Mouse (Mus musculus) right cerebral cortex, adult 2 months (tissue): ENCODE results near the gene Ppp1r12c.
A peak's percentile ranks its signal among the peaks of the same experiment; 100 is the strongest.

Experiments
- DNase-seq, 2 experiments: peaks; one replicate each; pipeline ENCODE4 v3.0.0; 2021 to 2022; ENCODE audit warnings: low spot score in 2 of 2

The Ppp1r12c gene

DNA sequence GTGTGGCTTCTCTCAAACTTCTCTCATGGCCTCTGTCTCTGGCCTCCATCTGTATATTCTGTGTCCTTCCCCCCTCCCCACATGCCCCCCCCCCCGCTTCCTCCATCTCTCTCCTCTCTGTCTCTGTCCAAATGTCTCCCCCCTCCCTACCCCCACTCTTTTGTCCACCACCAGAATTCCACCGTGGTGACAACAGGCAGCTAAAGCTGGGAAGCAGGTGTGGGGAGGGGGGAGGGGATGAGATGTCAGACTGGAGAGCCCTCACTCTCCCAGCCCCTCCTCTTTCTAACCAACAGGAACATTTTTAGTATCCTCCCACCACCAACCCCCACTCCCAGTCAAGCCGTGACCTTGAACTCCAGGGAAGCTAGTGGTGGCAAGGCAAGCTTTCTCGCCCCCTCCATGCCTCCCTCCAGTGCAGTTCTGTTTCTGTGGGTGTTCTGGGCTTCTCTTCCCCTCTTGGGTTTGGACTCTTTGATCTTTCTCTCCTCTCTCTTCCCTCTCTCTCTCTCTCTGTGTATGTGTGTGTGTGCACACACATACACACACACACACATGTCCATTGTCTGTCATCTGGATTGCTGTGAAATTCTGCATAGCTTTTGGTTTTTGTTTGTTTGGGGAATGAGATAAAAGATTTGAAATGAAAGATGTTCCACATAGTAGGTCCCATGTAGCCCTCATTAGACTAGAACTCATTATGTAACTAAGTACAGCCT, 15.0 kb upstream of the Ppp1r12c start, which contains the start of gene Tnnt1:
TSS of gene Tnnt1 (minus strand) at position 51 of the 719 bp plus-strand sequence.
- no peak for DNase-seq

DNA sequence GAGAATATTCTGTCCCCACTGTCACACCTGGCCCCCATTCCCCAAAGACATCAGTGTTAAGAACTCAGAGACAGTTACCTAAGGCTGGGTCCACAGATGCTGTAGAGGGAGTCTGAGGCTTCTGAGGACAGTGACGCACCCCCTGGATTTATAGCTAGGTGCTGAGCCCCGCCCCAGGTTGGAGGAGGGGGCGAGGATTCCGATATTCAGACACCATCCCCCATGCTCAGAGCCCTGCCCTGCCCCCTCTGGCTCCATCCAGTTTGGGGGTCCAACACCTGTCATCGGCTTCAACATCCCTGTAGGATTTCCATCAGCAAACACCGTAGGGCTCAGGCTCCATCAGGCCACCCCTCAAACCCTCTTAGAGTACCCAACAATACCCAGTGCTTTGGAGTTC, 14.4 kb upstream of the Ppp1r12c start:
- no peak for DNase-seq

DNA sequence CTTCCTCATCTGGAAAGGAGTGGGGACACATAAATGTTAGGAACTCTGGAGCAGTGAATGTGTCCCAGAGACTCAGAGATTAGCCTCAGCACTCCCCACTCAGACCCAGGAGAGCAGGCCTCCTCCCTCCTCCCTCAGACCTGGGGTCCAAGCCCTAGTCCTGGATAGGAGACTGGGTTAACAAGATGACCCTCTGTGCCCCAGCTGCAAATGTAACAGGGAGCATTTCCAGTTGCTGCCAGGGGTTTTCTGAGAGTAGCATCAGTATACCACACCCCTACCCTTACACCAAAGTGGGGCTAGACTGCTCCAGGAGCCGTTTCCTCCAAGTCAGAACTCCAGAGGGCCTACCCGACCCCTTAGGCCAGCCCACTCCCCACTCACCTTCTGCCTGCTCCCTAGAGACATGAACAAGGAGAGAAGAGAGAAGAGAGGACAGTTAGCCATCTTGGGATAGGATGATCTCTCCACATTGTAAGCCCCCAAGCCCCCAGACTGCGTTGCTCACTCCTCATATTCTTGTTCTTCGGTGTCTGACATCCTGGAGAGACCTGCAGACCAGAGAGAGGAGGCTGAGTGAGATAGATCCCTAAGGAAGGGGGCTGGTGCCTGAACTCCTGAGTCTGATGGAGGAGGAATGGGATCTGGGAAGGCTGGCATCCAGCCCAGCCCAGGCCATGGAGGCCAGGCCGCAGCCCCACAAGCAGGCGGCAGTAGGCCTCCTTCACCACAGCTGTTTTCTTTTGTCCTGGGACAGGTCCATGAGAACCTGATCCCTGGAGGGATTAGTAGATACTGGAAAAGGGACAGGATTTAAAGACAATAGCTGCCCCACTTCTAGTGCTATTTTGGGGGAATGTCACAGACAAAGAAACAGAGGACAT, 12.6 kb upstream of the Ppp1r12c start:
- no peak for DNase-seq

DNA sequence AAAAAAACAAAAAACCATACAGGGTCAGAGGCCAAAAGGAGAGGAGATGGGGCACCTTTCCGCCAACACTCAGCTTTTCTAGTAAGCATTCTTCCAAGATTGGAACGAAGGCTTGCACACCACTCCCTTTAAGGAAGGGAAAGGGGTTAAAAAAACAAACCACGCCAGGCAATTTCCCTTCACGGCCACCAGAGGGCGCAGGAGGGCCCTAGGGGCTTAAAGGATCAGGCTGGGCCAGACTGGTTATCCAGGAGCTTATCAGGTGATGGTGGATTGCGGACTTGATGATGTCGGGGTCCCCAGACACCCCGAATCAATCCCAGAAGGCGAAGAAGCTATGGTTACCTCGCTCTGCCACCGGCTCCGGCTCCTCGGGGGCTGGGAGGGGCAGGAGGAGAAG, 11.8 kb upstream of the Ppp1r12c start:
- DNase-seq, result peak in 1 of 2 experiments; percentile 23

DNA sequence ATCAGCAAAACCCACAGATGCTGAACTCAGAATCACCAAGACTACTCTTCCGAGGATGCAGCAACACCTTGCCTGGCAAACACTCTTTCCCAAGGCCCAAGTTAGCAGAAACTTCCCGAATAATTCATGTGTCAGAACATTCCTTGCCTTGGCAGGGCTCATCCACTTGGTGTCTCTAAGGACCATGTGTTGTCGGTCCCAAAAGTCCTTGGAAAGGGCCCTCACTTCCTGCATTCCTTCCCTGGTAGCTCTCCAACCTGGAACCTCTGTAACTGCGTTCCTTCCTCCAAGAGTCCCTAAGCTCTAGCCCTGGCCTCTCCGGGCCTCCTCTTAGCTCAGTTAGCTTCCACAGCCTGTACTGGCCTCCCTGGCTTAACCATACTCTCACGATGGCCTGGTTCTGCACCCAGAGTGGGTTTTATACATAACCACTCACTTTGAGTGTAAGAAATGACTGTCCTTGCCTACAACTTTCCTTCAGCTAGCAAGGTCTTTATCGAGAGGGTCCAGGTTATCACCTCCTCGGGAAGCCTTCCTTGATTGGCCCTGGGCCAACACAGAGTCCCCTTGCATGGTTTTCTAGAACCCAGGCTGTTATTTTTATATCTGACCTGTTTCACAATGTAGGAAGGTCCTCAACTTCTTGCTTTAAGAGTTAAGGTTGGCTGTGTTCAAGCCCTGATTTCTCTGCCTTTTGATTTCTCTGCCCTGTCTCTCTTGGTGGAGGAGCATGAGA, 10.2 kb upstream of the Ppp1r12c start:
- DNase-seq, result no peak

DNA sequence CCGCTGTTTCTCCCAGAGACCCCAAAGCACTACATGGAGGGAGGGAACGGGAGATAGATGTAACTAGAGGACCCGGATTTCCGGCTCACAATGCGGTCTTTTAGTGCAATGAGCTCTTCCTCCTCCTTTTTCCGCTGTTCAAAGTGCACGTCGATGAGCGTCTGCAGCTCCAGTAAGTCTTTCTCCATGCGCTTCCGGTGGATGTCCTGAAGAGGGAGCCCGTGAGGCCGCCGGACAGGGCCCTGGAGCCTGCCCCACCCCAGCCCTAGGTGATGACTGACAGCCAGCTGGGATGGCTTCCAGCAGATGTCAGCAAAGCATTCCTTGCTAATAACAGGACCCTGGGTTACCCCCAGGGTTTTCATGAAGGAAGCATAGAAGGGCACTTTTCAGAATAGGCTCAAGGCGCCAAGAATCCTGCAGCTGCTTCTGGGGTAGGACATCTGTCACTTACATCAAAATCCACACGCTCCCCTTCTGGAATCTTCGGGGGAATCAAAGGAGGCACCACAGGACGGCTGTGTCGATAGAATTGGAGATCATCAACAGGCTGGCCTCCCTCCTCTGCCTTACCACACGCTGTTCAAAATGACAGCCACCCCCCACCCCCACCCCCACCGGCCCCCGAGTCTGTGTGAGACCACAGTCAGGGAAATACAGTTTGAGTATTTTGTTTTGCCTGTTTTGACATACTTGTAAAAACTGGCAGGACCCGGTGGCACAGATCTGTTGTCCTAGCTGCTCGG, 8.6 kb upstream of the Ppp1r12c start:
- DNase-seq, result peak in 1 of 2 experiments; percentile 43

DNA sequence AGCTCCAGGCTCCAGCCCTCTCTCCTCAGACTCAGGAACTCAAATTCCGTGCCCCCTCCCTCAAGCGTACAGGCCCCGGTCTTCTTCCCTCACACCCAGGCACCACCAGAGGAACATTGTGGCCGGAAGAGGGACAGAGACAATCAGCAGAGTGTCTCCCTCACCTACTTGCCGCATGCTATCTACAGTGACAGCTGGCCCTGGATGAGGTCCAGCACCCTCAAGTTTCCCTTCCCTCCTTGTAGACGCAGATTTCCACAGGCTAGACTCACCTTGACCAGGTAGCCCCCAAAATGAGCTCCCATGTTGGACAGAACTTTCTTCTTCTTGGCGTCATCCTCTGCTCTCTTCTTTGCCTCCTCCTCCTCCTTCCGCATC, 7.2 kb upstream of the Ppp1r12c start:
- no peak for DNase-seq

DNA sequence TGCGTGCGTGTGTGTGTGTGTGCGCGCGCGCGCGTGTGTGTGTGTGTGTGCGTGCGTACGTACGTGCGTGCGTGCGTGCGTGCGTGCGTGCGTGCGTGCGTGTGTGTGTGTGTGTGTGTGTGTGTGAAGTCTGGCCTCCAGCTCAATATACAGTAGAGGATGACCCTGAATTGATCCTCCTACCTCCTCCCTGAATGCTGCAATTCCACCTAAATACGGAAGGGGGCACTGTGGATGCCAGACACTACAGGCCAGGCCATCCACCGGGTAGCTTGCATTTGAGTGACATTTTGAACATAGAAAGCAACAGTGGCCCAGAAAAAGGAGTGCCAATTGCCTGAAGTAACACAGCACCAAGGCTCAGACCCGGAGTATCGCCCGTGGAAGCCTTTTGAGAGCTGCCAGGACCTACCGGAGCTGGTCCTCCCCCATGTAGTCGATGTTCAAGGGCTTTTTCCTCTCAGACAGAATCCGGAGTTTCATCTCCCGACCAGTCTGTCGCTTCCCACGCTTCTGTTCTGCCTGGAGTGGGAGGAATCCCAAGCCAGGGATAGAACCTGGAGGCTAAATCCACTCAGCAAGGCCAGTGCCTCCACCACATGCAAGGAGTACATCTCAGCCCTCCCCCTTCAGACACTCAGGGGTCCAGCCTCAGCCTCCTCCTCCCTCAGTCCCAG, 6.7 kb upstream of the Ppp1r12c start:
- DNase-seq, result peak; percentile 34 to 45

DNA sequence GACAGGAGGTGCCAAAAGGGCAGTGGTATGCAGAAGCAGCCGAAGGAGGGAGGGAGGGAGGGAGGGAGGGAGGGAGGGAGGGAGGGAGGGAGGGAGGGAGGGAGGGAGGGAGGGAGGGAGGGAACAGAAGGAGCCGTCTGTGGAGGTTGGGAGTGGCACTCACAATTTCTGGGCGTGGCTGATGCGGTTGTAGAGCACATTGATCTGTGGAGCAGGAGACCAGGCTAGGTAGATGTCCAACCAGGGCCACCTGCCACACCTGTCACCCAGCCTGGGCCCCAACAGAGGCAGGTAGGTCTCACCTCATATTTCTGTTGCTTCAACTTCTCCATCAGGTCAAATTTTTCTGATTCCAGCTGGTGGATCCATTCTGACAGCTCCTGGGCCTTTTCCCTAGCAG, 5.7 kb upstream of the Ppp1r12c start:
- DNase-seq, result no peak

DNA sequence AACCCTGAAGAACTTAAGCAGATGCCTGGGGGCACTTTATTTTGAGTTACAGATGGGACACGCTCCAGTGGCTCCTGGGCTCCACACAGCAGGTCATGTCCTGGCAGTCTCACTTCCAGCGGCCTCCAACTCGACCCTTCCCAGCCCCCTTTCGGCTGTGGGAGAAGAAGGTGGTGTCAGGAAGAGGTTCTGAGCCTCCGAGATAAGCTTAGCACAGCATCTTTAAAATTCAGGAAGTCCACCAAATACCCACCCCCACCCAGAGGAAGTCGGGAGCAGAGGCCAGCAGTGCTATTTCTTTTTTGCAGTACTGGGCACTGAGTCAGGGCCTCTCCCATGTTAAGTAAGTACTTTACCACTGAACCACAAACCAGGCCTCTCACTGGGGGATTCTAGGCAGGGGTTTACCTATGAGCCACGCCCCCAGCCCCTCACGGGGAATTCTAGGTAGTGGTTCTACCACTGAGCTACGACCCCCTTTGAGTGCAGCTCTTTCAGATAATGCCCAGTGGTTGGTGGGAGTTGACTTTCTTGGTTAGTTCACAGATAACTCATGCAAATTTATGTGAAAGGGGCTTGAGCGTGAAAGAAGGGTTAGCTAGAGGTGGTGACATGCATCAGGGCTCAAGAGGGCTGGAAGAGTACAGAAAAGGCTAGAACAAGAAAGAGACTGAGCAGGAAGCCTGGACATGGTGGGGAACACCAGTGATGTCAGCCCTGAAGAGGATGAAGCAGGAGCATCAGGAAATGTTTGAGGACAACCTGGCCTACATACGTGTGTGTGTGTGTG, 3.4 kb upstream of the Ppp1r12c start:
- DNase-seq, result no peak

DNA sequence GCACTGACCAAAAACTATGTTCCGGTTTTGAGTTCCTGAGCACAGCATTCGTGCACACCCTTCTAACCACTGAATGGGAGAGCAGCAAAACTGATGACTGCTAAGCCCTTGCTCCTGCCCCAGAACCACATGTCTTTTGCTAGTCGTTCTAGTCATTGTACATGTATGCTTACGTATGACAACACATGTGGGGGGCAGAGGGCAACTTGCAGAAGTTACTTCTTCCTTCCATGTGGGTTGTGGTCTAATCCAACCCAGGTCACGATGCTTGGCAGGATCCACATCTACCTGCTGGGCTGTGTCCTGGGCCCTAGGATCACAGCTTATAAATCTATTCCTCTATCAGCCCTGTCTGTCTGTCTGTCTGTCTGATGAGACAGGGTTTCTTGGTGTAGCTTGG, 2.4 kb upstream of the Ppp1r12c start:
- DNase-seq, result no peak

DNA sequence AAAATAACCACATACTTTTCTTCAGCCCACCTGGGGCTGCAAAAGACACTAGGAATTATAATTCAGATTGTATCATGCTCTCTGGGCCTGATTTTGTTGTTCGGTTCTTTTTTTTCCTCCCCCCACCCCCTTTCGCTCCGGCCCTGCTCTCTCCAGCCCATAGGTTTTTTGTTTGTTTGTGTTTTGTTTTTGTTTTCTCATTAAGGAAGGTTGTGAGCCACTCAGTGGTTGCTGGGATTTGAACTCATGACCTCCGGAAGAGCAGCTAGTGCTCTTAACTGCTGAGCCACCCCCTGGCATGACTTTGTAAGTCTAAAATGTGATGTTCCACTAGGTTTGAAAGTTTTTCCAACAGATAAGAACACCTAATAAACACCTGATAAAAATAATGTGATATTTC, 1.6 kb upstream of the Ppp1r12c start:
- no peak for DNase-seq

DNA sequence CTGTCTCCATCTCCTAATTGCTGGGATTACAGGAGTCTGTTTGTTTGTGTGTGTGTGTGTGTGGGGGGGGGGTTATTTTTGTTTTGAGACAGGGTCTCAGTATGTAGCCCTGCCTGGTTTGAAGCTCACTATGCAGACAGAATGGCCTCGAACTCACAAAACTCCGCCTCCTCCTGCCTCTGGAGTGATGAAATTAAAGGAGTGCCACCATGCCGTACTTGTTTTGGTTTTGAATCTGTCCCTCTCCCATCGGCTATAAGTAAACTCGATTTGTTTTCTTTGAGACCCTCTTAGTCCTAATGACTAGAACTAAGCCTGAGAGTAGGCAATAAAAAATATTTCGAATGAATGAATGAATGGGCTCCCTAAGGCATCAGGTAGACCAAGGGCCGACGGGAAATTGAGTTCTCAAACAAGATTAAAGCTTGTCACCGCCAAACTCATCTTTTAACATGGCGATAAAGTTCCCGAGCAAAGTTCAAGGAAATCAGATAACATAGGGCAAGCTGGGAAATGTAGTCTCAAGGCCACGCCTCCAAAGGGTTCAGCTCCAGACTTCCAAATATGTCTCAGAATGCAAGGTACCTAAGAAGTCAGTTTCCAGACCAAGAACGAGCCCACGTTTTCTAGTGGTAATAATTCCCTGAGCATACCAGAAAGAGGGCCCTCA, 1.1 kb upstream of the Ppp1r12c start:
- peak; percentile 69 to 72 for DNase-seq

DNA sequence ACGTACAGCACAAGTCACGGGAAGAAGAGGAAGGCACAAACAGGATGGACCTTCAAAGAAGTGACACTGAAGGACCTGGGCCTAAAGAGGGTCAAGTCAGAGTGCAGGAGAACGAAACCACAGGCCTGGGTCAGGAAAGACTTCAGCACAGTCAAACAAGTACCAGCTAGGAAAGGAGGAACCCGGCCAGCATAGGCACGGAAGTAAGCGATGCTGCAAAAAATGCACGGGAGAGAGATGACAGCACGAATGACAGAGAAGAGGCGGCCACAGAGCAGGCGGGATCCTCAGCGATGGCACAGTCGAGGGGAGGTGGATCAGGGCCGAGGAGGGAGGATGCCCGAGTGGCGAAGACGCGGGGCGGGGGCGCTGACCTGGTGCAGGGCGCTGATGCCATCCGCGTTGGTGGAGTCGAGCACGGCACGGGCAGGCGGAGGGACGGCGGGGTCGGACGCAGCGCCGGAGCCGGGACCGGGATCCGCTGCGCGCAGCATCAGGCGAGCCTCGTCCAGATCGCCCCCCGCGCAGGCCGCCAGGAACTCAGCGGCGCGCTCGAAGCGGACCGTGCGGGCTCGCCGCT, 498 bp downstream of the Ppp1r12c start:
- peak; percentile 45 to 47 for DNase-seq

DNA sequence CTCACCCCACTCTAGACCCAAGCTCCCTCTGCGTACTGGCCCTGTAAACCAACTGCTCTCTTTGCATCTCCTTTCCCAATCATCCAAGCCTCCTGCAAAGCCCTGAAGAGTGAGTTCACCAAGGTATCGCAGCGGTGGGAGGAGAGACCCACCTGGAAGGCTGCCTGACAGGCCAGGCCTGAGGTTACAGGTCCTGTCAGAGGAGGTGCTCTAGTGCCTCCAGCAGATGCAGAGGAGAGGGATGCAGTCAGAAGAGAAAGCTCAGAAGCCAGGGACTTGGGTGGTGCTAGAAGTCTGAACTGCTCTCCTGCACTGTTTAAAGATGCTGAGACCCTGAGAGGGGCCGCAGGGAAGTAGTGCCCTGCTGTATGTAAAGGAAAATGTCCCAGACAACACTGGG, 2.4 kb downstream of the Ppp1r12c start:
- no peak for DNase-seq

DNA sequence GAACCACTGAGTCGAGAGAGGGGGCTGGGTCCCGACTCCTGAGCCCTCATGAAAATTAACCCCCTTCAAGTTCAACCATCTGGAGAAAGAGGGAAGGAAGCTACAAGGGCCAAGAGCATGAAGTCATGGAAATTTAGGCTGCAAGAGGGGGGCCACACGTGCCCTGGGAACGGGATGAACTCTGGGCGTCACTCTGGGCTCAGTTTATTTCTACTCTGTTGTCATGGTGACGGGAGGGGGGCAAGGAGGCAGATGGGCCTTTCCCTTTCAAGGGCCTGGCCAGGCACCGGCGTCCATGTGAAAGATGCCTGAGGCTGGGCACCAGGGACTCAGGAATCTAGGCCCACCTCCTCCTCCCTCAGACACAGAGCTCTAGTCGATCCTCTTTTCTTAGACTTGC, 3.2 kb downstream of the Ppp1r12c start:
- no peak for DNase-seq

DNA sequence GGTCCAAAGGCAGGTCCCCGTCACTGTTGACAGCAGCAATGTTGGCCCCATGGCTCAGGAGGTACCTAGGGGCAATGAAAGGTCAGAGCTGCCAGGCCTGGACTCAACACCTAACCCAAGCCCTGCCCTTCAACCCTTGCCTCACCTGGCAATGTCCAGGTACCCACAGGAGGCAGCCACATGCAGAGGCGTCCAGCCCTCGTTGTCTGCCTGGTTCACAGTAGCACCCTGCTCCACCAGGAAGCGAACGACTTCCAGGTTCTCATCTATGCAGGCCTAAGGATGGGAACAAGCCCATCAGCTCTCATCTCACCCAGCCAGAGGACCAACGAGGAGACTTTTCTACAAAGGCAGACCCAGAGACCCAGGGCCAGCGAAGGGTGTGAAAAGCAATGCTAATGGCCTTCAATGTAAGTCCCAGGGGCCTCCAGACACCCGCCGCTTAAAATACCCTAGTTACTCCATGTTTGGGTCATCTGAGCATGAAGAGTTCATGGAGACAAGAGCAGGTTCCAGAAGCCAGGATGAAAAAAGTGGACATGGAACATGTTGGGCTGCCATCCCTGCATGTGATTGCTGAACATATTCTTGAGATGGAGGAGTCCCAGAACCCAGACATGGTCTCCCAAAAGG, 4.1 kb downstream of the Ppp1r12c start:
- no peak for DNase-seq

DNA sequence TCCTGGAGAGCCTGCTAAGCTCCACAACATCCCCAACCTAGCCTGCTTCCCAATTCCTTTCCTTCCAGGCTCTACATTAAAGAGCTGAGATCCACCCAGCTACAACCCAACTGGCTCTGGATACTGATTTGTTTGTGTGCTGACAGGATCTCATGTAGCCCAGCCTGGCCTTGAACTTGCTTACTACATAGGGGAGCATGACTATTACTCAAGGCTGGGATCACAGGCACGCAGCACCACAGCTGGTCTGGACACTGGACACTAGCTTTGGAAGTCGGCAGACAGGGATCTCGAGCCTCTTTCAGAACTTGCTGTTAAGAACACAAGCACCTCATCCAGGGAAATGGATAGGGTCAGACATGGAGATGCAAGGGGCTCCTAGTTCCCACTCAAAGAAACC, 5.0 kb downstream of the Ppp1r12c start:
- no peak for DNase-seq

DNA sequence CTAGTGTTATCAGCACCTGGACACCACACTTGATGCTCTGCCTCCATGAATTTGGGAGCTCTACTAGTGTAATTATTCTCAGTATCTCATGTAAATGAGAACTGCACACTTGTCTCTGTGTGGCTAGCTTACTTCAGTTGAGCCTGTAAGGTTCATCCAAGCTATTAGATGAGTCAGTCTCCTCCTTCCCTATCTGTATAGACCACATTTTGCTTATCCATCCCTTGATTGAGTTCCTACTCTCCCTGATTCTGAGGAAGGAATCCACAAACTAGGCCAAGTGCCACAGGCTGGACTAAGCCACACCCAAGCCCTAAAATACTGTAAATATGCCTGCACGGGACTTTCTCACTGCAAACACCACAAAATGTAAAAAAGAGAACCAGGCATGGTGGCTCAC, 7.5 kb downstream of the Ppp1r12c start:
- DNase-seq, result no peak
